Mouse (Mus musculus) kidney, adult 9 months (tissue): ENCODE measurements at regions not wholly inside any gene's neighbourhood (a gene's known extent, or its start where the extent isn't known, plus 50 kb on each side); places are given as distances from the start of the nearest gene placed in this dataset.

Source experiments
- DNase-seq: peaks from one replicate; pipeline ENCODE4 v3.0.0; 2022

GRCm38 (mm10) chr12:101268092-101268491, 136.4 kb upstream of the Catsperb start:
- DNase-seq, result no peak

GRCm38 (mm10) chr12:101284195-101284594, 120.3 kb upstream of the Catsperb start:
- no peak for DNase-seq

- peak; percentile 5 for DNase-seq
Observed at GRCm38 (mm10) chr12:101301872-101302271, 102.6 kb upstream of the Catsperb start.
